Mouse (Mus musculus) liver, embryonic 14.5 days (tissue): ENCODE data around the gene Pou2f1. TPM values are rescaled to one million over a fixed set of nuclear protein-coding genes. Genes with fewer than 3 reads are reported as not detected.
A peak's percentile ranks its signal among the peaks of the same experiment; 100 is the strongest.

Experiments used
- ATAC-seq: fragments of 200-750 bp; cut with Nextera tagmentation; 2 replicates; pipeline ENCODE4 v1.8.0; 2017; ENCODE audit warnings: moderate number of reproducible peaks, mild to moderate bottlenecking, moderate library complexity; ENCODE audit not compliant: insufficient read depth
- DNase-seq, 3 experiments: peaks; one replicate each; pipeline ENCODE4 v3.0.0-alpha.2; 2012 to 2013; ENCODE audit warnings: low read depth in 3 of 3, low spot score in 3 of 3
- H3K27ac ChIP-seq: fragments of 300-500 bp; sonication (generic); 2 replicates; pipeline ENCODE4 v1.5.1; 2014; ENCODE audit warnings: moderate library complexity, mild to moderate bottlenecking, control low read depth, inconsistent platforms
- H3K27me3 ChIP-seq: fragments of 300-500 bp; sonication (generic); 2 replicates; pipeline ENCODE4 v1.6.1; 2014; ENCODE audit warnings: mild to moderate bottlenecking, low read length, moderate library complexity; ENCODE audit not compliant: control insufficient read depth, insufficient read depth
- H3K36me3 ChIP-seq: fragments of 300-500 bp; sonication (generic); replicated peaks from 2 replicates; pipeline ENCODE4 v1.6.1; 2014; ENCODE audit warnings: low read depth; ENCODE audit not compliant: control insufficient read depth, insufficient read depth
- H3K4me1 ChIP-seq, 2 experiments: fragments of 200-500 bp in 1 of 2; fragments of 300-500 bp in 1 of 2; sonication (generic) in 1 of 2; replicated peaks; 2 replicates each; pipeline ENCODE4 v1.6.1; 2012 to 2014; ENCODE audit warnings: antibody characterized with exemption in 1 of 2, inconsistent platforms in 1 of 2, low read length in 1 of 2; ENCODE audit not compliant: control insufficient read depth in 2 of 2, insufficient read depth in 2 of 2
- H3K4me2 ChIP-seq: fragments of 300-500 bp; sonication (generic); 2 replicates; pipeline ENCODE4 v1.6.1; 2014; ENCODE audit warnings: low read depth, mild to moderate bottlenecking, control low read depth, moderate library complexity
- H3K4me3 ChIP-seq, 2 experiments: fragments of 200-500 bp in 1 of 2; fragments of 300-500 bp in 1 of 2; sonication (generic) in 1 of 2; 2 replicates each; pipeline ENCODE4 v1.5.1; 2012 to 2014; ENCODE audit warnings: low read depth in 2 of 2, low read length in 2 of 2, mild to moderate bottlenecking in 2 of 2, control low read depth in 1 of 2, inconsistent platforms in 1 of 2, moderate library complexity in 1 of 2; ENCODE audit not compliant: insufficient read depth in 1 of 2
- H3K9ac ChIP-seq: fragments of 300-500 bp; sonication (generic); replicated peaks from 2 replicates; pipeline ENCODE4 v1.6.1; 2014; ENCODE audit warnings: mild to moderate bottlenecking, control low read depth, moderate library complexity
- H3K9me3 ChIP-seq: fragments of 300-500 bp; sonication (generic); 2 replicates; pipeline ENCODE4 v1.6.1; 2016; ENCODE audit warnings: low read length, mixed read lengths; ENCODE audit not compliant: control insufficient read depth
- CTCF ChIP-seq: IDR thresholded peaks from 2 replicates; pipeline ENCODE4 v1.5.1; 2016; ENCODE audit warnings: antibody characterized with exemption, low read depth, control low read depth
- EP300 ChIP-seq: IDR thresholded peaks from 2 replicates; pipeline ENCODE4 v1.6.1; 2016; ENCODE audit warnings: antibody characterized with exemption, low read depth
- WGBS: fragments of 180-500 bp; shearing (Covaris S2); extraction: QIAGEN DNeasy Blood & Tissue Kit; methylation state at CpG from one replicate; pipeline ENCODE4 v1.1.7; 2014; ENCODE audit not compliant: insufficient replicate concordance; 5-methylcytosine and 5-hydroxymethylcytosine counted together
- polyA plus RNA-seq, 2 experiments: library from polyadenylated mRNA; depleted of rRNA in 1 of 2; stranded (reverse) in 1 of 2; unstranded in 1 of 2; fragments of >200 nt; fragmentation: Nextera tagmentation in 1 of 2; extraction: Ambion mirVana in 1 of 2; gene quantifications; 2 replicates each; pipeline versions ENCODE4 v1.2.1 to v1.2.3; 2012 to 2014

Pou2f1 gene
- polyA plus RNA-seq, 2 experiments = 1.9 to 3.9 TPM

GRCm38 (mm10) chr1:165927507-165928279 lies 74.8 kb downstream of the Pou2f1 start:
- Histone ChIP-seq H3K4me2 (no peak overlapping the region), H3K27me3 (no peaks in the 10 kb centered on the region), H3K4me3 (no peak overlapping the region), H3K4me1 (no peaks in the 10 kb centered on the region), H3K9ac (no peak overlapping the region), H3K36me3 (no peaks in the 10 kb centered on the region), H3K27ac (no peak overlapping the region), H3K9me3 (no peaks in the 10 kb centered on the region)
- DNase-seq (no peak), ATAC-seq (no peak)
- no peak for TF ChIP-seq EP300
- TF ChIP-seq CTCF = no peak
- WGBS = 58% methylated on average over 7 of the region's 7 CpGs

GRCm38 (mm10) chr1:165925207-165925606 lies 77.3 kb downstream of the Pou2f1 start:
- ATAC-seq (no peak), DNase-seq (no peak)
- WGBS = 66% methylated on average over 2 of the region's 2 CpGs
- Histone ChIP-seq H3K4me2 (no peak overlapping the region), H3K9me3 (no peaks in the 10 kb centered on the region), H3K9ac (no peak overlapping the region), H3K36me3 (no peaks in the 10 kb centered on the region), H3K27ac (no peak overlapping the region), H3K4me1 (no peaks in the 10 kb centered on the region), H3K4me3 (no peak overlapping the region), H3K27me3 (no peaks in the 10 kb centered on the region)
- TF ChIP-seq EP300 (no peak), CTCF (no peak)

- H3K4me1 ChIP-seq = no peaks in the 10 kb centered on the region
- no peaks in the 10 kb centered on the region for H3K27me3 ChIP-seq
- WGBS = 72% methylated on average over 1 of the region's 1 CpGs
- H3K4me3 ChIP-seq = no peak overlapping the region
- no peak overlapping the region for H3K27ac ChIP-seq
- H3K9ac ChIP-seq = no peak overlapping the region
- DNase-seq = no peak
- H3K9me3 ChIP-seq = no peaks in the 10 kb centered on the region
- no peak for ATAC-seq
- H3K4me2 ChIP-seq = no peak overlapping the region
- no peaks in the 10 kb centered on the region for H3K36me3 ChIP-seq
- no peak for TF ChIP-seq EP300
- TF ChIP-seq CTCF = no peak
These were observed 80.0 kb downstream of the Pou2f1 start for GRCm38 (mm10) chr1:165922488-165922887.

- H3K9ac ChIP-seq = no peak overlapping the region
- TF ChIP-seq EP300 = no peak
- peak; percentile 21 for TF ChIP-seq CTCF
- no peak overlapping the region for H3K27ac ChIP-seq
- no peak overlapping the region for H3K4me2 ChIP-seq
- H3K9me3 ChIP-seq = no peaks in the 10 kb centered on the region
- ATAC-seq = no peak
- no peaks in the 10 kb centered on the region for H3K27me3 ChIP-seq
- WGBS = 61% methylated on average over 3 of the region's 3 CpGs
- no peaks in the 10 kb centered on the region for H3K4me1 ChIP-seq
- no peaks in the 10 kb centered on the region for H3K36me3 ChIP-seq
- DNase-seq = no peak
- H3K4me3 ChIP-seq = no peak overlapping the region
These were observed 81.5 kb downstream of the Pou2f1 start for GRCm38 (mm10) chr1:165921026-165921425.

GRCm38 (mm10) chr1:165914416-165914801 lies 88.1 kb downstream of the Pou2f1 start:
- H3K4me2 ChIP-seq = no peak overlapping the region
- H3K27ac ChIP-seq = no peak overlapping the region
- H3K9ac ChIP-seq = no peak overlapping the region
- H3K9me3 ChIP-seq = no peaks in the 10 kb centered on the region
- no peak for ATAC-seq
- no peak overlapping the region for H3K4me3 ChIP-seq
- DNase-seq = no peak
- no peaks in the 10 kb centered on the region for H3K4me1 ChIP-seq
- TF ChIP-seq EP300 = no peak
- no peak for TF ChIP-seq CTCF
- no peaks in the 10 kb centered on the region for H3K36me3 ChIP-seq
- H3K27me3 ChIP-seq = no peaks in the 10 kb centered on the region
- 89% methylated on average over 2 of the region's 2 CpGs for WGBS
